Mouse (Mus musculus) gastrocnemius, postnatal 36 days (tissue): ENCODE measurements around the gene Prkra. TPM values are rescaled to one million over a fixed set of nuclear protein-coding genes. Genes with fewer than 3 reads are reported as not detected.
"Not testable (repeated sequence)": the region's sequence is repeated elsewhere in the genome, so short reads cannot be mapped to it uniquely, and the experiment has no call there.

Experiments
- DNase-seq, 2 experiments: peaks; one replicate each; pipeline ENCODE4 v3.0.0; 2022
- intact Hi-C: fragments of 180-260 bp; cut with DNase I; formaldehyde crosslinking; loops from one replicate; pipeline ENCODE4 v1.15.1; 2025
- total RNA-seq, 2 experiments: library from RNA; stranded (reverse); gene quantifications; 2 replicates each; pipeline ENCODE4 v1.2.3; 2021

The Prkra gene
- total RNA-seq, 2 experiments from 2014 or later: 3.5 to 3.7 TPM

GRCm38 (mm10) chr2:76658551-76658950 is 10.7 kb upstream of the Prkra start:
- no peak for DNase-seq
- intact Hi-C loops: no loop called here

- no peak for DNase-seq
- intact Hi-C loops: no loop called here
Observed at GRCm38 (mm10) chr2:76655982-76656381, 8.2 kb upstream of the Prkra start.

GRCm38 (mm10) chr2:76655444-76655843 is 7.6 kb upstream of the Prkra start:
- intact Hi-C loops: no loop called here

GRCm38 (mm10) chr2:76654646-76655045 is 6.8 kb upstream of the Prkra start:
- intact Hi-C loops: no loop called here
- DNase-seq: no peak

More at GRCm38 (mm10) chr2:76655444-76655843, 7.6 kb upstream of the Prkra start:
- no peak for DNase-seq

- no peak for DNase-seq
- intact Hi-C loops: no loop called here
Observed at GRCm38 (mm10) chr2:76653070-76653469, 5.3 kb upstream of the Prkra start.

GRCm38 (mm10) chr2:76648666-76649141 is 889 bp upstream of the Prkra start:
- no peak for DNase-seq
- intact Hi-C loops: no loop called here

- DNase-seq: no peak
- intact Hi-C loops: no loop called here
Observed at GRCm38 (mm10) chr2:76647441-76647869, 360 bp downstream of the Prkra start.

- intact Hi-C loops: no loop called here
Observed at GRCm38 (mm10) chr2:76643801-76644200, 4.0 kb downstream of the Prkra start.

GRCm38 (mm10) chr2:76639637-76640036 is 8.2 kb downstream of the Prkra start:
- intact Hi-C loops: no loop called here

More at GRCm38 (mm10) chr2:76643801-76644200, 4.0 kb downstream of the Prkra start:
- no peak for DNase-seq

GRCm38 (mm10) chr2:76631600-76631999 is 16.2 kb downstream of the Prkra start:
- intact Hi-C loops: no loop called here
- DNase-seq: no peak

More at GRCm38 (mm10) chr2:76639637-76640036, 8.2 kb downstream of the Prkra start:
- DNase-seq: no peak

GRCm38 (mm10) chr2:76630293-76630692 is 17.5 kb downstream of the Prkra start:
- intact Hi-C loops: no loop called here
- no peak for DNase-seq

- intact Hi-C loops, DNase-seq: not testable (repeated sequence)
Observed at GRCm38 (mm10) chr2:76622316-76622715, 25.5 kb downstream of the Prkra start.

- no peak for DNase-seq
- intact Hi-C loops: no loop called here
Observed at GRCm38 (mm10) chr2:76621724-76622123, 26.1 kb downstream of the Prkra start.

- intact Hi-C loops: no loop called here
Observed at GRCm38 (mm10) chr2:76620188-76620587, 27.6 kb downstream of the Prkra start.

GRCm38 (mm10) chr2:76618078-76618477 is 29.7 kb downstream of the Prkra start:
- intact Hi-C loops: loop anchor here (2.0 kb wide), 1 partner anchor 249 kb away; the partner anchor contains the start of gene Rbm45
- no peak for DNase-seq

More at GRCm38 (mm10) chr2:76620188-76620587, 27.6 kb downstream of the Prkra start:
- DNase-seq: no peak

GRCm38 (mm10) chr2:76611996-76612395 is 35.8 kb downstream of the Prkra start:
- DNase-seq: no peak
- intact Hi-C loops: no loop called here

GRCm38 (mm10) chr2:76610326-76611104 is 37.3 kb downstream of the Prkra start:
- DNase-seq: no peak
- intact Hi-C loops: no loop called here

- DNase-seq: no peak
- intact Hi-C loops: no loop called here
Observed at GRCm38 (mm10) chr2:76606704-76607103, 41.1 kb downstream of the Prkra start.

- no peak for DNase-seq
- intact Hi-C loops: no loop called here
Observed at GRCm38 (mm10) chr2:76602256-76602655, 45.6 kb downstream of the Prkra start.

GRCm38 (mm10) chr2:76599214-76599613 is 48.6 kb downstream of the Prkra start:
- no peak for DNase-seq
- intact Hi-C loops: no loop called here

GRCm38 (mm10) chr2:76597521-76597920 is 50.3 kb downstream of the Prkra start:
- intact Hi-C loops: no loop called here
- DNase-seq: no peak

GRCm38 (mm10) chr2:76592401-76592924 is 55.4 kb downstream of the Prkra start:
- no peak for DNase-seq
- intact Hi-C loops: no loop called here
